Mouse (Mus musculus): Measurements from ENCODE around the gene Gm42517.

DNA sequence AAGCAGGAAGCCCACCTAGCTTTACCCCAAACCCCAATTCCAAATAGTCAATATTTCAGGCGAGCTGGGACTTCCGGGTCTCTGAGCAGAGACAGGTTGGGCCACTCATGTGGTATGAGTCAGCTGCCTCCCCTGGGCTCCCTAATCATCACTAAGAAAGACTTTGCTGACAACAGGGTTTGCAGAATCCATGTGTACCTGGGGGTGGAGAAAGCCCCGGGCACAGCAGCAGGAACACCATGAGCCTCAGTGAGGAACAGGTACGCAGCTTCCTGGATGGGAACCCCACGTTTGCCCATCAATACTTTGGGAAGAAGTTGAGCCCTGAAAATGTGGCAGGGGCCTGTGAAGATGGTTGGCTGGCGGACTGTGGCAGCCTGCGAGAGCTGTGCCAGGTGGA lies 20.5 kb upstream of the Gm42517 start, which contains the start of gene Pde6b:
- no peak for TF ChIP-seq RCOR1 (conservative IDR thresholded peaks at IDR 0.05; ENCODE audit: low read depth, low read length)
- no peak for TF ChIP-seq NRF1 (IDR thresholded peaks at IDR 0.05; ENCODE audit: low read depth, low read length)
- no peak for TF ChIP-seq POLR2A (IDR thresholded peaks at IDR 0.05; ENCODE audit: low read depth, low read length)
- TF ChIP-seq JUND (conservative IDR thresholded peaks at IDR 0.05; ENCODE audit: low read depth, low read length), result no peak

All from CH12.LX (cell line).